Mouse (Mus musculus): ENCODE measurements around the gene Wbp1. TPM values are rescaled to one million over a fixed set of nuclear protein-coding genes. Genes with fewer than 3 reads are reported as not detected.
"Not testable (repeated sequence)": the region's sequence is repeated elsewhere in the genome, so short reads cannot be mapped to it uniquely, and the experiment has no call there.

Gene Wbp1
- polyA plus RNA-seq, 1 experiment from 2014 or later, result 108 TPM

- ATAC-seq (replicated peaks; ENCODE audit: low FRiP score, low read depth) (0 out of 2 replicates have a peak, but pooled peaks have one; percentile 1), DNase-seq (ENCODE audit: low spot score) (peak; percentile 36)
- Histone ChIP-seq H3K27me3 (ENCODE audit: insufficient read depth, low read length) (peaks cover 13% of the 10 kb centered on the region; the same call in 1 of the 2 replicates), H3K9ac (ENCODE audit: low read depth, low read length) (peak overlapping the region; percentile 91), H3K4me2 (ENCODE audit: low read length) (peak overlapping the region; percentile 65), H3K36me3 (ENCODE audit: insufficient read depth, low read length) (no peaks in the 10 kb centered on the region), H3K27ac (peak overlapping the region; percentile 85), H3K4me1 (replicated peaks; ENCODE audit: insufficient read depth, low read length) (peaks cover 24% of the 10 kb centered on the region; the same call in 1 of the 2 replicates), H3K4me3 (replicated peaks; ENCODE audit: low read depth, low read length) (peak overlapping the region; percentile 88), H3K9me3 (replicated peaks; ENCODE audit: low read length) (no peaks in the 10 kb centered on the region)
- 5% methylated on average over 6 of the region's 6 CpGs for WGBS
- TF ChIP-seq CTCF (IDR thresholded peaks at IDR 0.05; ENCODE audit: low read depth), result no peak
Observed at GRCm38 (mm10) chr6:83165026-83165606, 43.8 kb upstream of the Wbp1 start.

- no peaks in the 10 kb centered on the region for H3K36me3 ChIP-seq (ENCODE audit: insufficient read depth, low read length)
- peak; percentile 12; the same call in 1 of the 2 replicates for ATAC-seq (replicated peaks; ENCODE audit: low FRiP score, low read depth)
- 1% methylated on average over 8 of the region's 8 CpGs for whole genome bisulfite sequencing
- peak; percentile 80 for DNase-seq (ENCODE audit: low spot score)
- peak overlapping the region; percentile 54; the same call in 1 of the 2 replicates for H3K9ac ChIP-seq (ENCODE audit: low read depth, low read length)
- H3K9me3 ChIP-seq (replicated peaks; ENCODE audit: low read length), result no peaks in the 10 kb centered on the region
- H3K4me1 ChIP-seq (replicated peaks; ENCODE audit: insufficient read depth, low read length), result peaks cover 20% of the 10 kb centered on the region; the same call in 1 of the 2 replicates
- H3K27me3 ChIP-seq (ENCODE audit: insufficient read depth, low read length), result peaks cover 13% of the 10 kb centered on the region; the same call in 1 of the 2 replicates
- peak overlapping the region; percentile 73 for H3K4me2 ChIP-seq (ENCODE audit: low read length)
- TF ChIP-seq CTCF (IDR thresholded peaks at IDR 0.05; ENCODE audit: low read depth), result peak; percentile 83
- H3K27ac ChIP-seq, result no peak overlapping the region
- H3K4me3 ChIP-seq (replicated peaks; ENCODE audit: low read depth, low read length), result peak overlapping the region; percentile 26
Observed at GRCm38 (mm10) chr6:83162701-83163100, 41.3 kb upstream of the Wbp1 start.

- Histone ChIP-seq H3K4me3 (replicated peaks; ENCODE audit: low read depth, low read length) (peak overlapping the region; percentile 26), H3K36me3 (ENCODE audit: insufficient read depth, low read length) (no peaks in the 10 kb centered on the region), H3K4me1 (replicated peaks; ENCODE audit: insufficient read depth, low read length) (peaks cover 19% of the 10 kb centered on the region; the same call in 1 of the 2 replicates), H3K27ac (no peak overlapping the region), H3K9me3 (replicated peaks; ENCODE audit: low read length) (no peaks in the 10 kb centered on the region), H3K27me3 (ENCODE audit: insufficient read depth, low read length) (peaks cover 13% of the 10 kb centered on the region; the same call in 1 of the 2 replicates), H3K4me2 (ENCODE audit: low read length) (peak overlapping the region; percentile 73), H3K9ac (ENCODE audit: low read depth, low read length) (peak overlapping the region; percentile 54)
- WGBS, result 1% methylated on average over 49 of the region's 49 CpGs
- ATAC-seq (replicated peaks; ENCODE audit: low FRiP score, low read depth) (no peak; the same call in 1 of the 2 replicates), DNase-seq (ENCODE audit: low spot score) (peak; percentile 40)
- TF ChIP-seq CTCF (IDR thresholded peaks at IDR 0.05; ENCODE audit: low read depth), result no peak
Observed at GRCm38 (mm10) chr6:83161921-83162641, 40.7 kb upstream of the Wbp1 start.

DNA sequence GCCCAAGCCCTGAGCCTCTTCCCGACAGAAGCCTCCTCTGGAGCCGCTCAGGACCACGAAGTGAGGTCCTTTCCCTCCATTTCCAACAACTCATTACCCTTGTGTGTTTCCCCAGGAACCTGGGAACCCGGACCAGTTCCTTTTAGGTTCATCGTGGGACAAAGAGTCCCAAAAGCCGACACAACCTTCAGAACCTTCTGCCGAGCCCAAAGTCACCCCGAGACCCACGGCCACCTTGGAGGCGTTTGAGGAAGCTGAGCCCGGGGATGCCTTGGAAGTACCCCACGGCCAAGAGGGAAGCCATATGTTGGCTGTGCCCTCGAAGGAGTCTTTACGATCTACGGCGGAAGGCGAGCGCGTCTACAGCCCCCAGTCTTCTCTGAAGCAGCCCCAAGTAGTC, 40.1 kb upstream of the Wbp1 start:
- ATAC-seq (replicated peaks; ENCODE audit: low FRiP score, low read depth) (no peak), DNase-seq (ENCODE audit: low spot score) (no peak)
- H3K9me3 ChIP-seq (replicated peaks; ENCODE audit: low read length), result no peaks in the 10 kb centered on the region
- no peak for TF ChIP-seq CTCF (IDR thresholded peaks at IDR 0.05; ENCODE audit: low read depth)
- H3K4me2 ChIP-seq (ENCODE audit: low read length), result peak overlapping the region; percentile 73
- H3K27ac ChIP-seq, result no peak overlapping the region
- H3K4me3 ChIP-seq (replicated peaks; ENCODE audit: low read depth, low read length), result peak overlapping the region; percentile 26
- H3K27me3 ChIP-seq (ENCODE audit: insufficient read depth, low read length), result peaks cover 13% of the 10 kb centered on the region; the same call in 1 of the 2 replicates
- H3K9ac ChIP-seq (ENCODE audit: low read depth, low read length), result peak overlapping the region; percentile 54; the same call in 1 of the 2 replicates
- H3K4me1 ChIP-seq (replicated peaks; ENCODE audit: insufficient read depth, low read length), result peaks cover 18% of the 10 kb centered on the region
- WGBS, result 11% methylated on average over 19 of the region's 19 CpGs
- H3K36me3 ChIP-seq (ENCODE audit: insufficient read depth, low read length), result no peaks in the 10 kb centered on the region

- WGBS, result 30% methylated on average over 3 of the region's 3 CpGs
- not testable (repeated sequence) for H3K9ac ChIP-seq (ENCODE audit: low read depth, low read length); H3K27ac ChIP-seq; H3K4me3 ChIP-seq (replicated peaks; ENCODE audit: low read depth, low read length); H3K4me2 ChIP-seq (ENCODE audit: low read length); ATAC-seq (replicated peaks; ENCODE audit: low FRiP score, low read depth); H3K36me3 ChIP-seq (ENCODE audit: insufficient read depth, low read length); H3K9me3 ChIP-seq (replicated peaks; ENCODE audit: low read length)
- H3K4me1 ChIP-seq (replicated peaks; ENCODE audit: insufficient read depth, low read length), result peaks cover 19% of the 10 kb centered on the region; the same call in 1 of the 2 replicates
- peaks cover 13% of the 10 kb centered on the region; the same call in 1 of the 2 replicates for H3K27me3 ChIP-seq (ENCODE audit: insufficient read depth, low read length)
- TF ChIP-seq CTCF (IDR thresholded peaks at IDR 0.05; ENCODE audit: low read depth), result peak; percentile 83
- peak; percentile 85 for DNase-seq (ENCODE audit: low spot score)
Observed at GRCm38 (mm10) chr6:83159456-83159855, 38.1 kb upstream of the Wbp1 start.

- TF ChIP-seq CTCF (IDR thresholded peaks at IDR 0.05; ENCODE audit: low read depth), result no peak
- Histone ChIP-seq H3K9me3 (replicated peaks; ENCODE audit: low read length) (no peaks in the 10 kb centered on the region), H3K27me3 (ENCODE audit: insufficient read depth, low read length) (peaks cover 6% of the 10 kb centered on the region; the same call in 1 of the 2 replicates), H3K27ac (no peak within 1 kb of the TSS), H3K4me3 (replicated peaks; ENCODE audit: low read depth, low read length) (peak within 1 kb of the TSS; percentile 41), H3K4me1 (replicated peaks; ENCODE audit: insufficient read depth, low read length) (peaks cover 7% of the 10 kb centered on the region; the same call in 1 of the 2 replicates), H3K36me3 (ENCODE audit: insufficient read depth, low read length) (peaks cover 5% of the 10 kb centered on the region; the same call in 1 of the 2 replicates), H3K4me2 (ENCODE audit: low read length) (peak within 1 kb of the TSS; percentile 74), H3K9ac (ENCODE audit: low read depth, low read length) (peak within 1 kb of the TSS; percentile 35; the same call in 1 of the 2 replicates)
- 2% methylated on average over 32 of the region's 32 CpGs for WGBS
- peak; percentile 69 for DNase-seq (ENCODE audit: low spot score)
- ATAC-seq (replicated peaks; ENCODE audit: low FRiP score, low read depth), result peak; percentile 62
Observed at GRCm38 (mm10) chr6:83156259-83156684, 34.9 kb upstream of the Wbp1 start, which contains the start of the genes Wdr54 and 1700003E16Rik. Gene Wdr54, minus strand, starts transcription at chr6:83156397. Gene 1700003E16Rik, plus strand, starts transcription at chr6:83156404.
